Mouse (Mus musculus): ENCODE measurements around the gene Atp2a1. TPM values are rescaled to one million over a fixed set of nuclear protein-coding genes. Genes with fewer than 3 reads are reported as not detected.

Gene Atp2a1
- total RNA-seq, 2 experiments from 2014 or later: 23,271 to 27,147 TPM

DNA sequence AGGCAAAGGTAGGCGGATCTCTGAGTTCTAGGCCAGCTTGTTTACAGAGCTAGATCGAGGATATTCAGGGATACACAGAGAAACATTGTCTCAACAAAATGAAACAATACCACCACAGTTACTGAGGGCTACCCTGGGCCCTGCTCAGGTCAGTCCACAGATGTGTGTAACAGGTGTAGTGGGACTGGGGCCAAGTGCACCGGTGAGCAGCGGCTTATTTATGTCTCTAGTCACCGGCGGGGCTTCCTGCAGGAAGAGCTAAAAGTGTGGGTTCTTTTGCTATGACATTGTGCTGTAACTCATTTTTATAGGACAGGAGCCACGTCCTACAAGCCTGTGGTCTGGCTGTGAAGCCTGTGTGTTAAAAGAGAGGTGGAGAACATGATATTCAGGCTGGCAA is 9.0 kb downstream of the Atp2a1 start:
- DNase-seq (ENCODE audit: low spot score): no peak

DNA sequence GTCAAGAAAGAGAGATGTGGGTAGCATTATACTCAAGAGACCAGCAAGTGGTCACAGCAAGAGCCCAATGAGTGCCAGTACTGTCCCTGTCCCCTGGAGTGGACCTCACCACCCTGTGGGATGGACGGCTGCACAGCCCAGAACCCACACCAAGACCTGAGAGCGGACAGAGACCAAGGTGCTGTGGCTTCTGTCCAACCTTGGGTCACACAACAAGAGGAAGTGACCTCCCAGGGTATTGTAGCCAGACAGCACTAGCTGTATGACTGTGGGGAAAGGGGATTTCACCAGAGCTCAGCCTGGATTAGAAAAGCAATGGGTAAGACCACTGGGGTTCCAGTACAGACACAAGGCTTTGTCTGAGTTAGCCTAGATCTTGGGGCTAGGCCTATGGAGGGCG is 10.7 kb downstream of the Atp2a1 start:
- DNase-seq (ENCODE audit: low spot score): no peak

DNA sequence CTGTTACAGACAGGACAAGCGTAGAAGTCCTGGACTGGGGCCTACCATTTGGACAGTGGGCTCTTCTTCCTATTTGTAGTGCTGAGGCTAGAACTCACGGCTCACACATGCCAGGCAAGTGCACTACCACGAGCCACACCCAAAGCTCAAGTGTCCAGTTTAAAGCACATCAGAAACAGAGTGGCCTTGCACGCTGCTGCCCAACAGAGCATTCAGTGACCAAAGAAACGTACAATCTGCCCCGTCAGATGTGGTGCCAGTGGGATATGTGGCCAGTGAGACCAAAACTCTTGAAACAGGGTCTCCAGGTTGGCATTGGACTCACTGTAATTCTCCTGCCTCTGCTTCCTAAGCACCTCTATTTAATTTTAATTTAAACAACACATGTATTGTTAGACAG is 12.3 kb downstream of the Atp2a1 start:
- no peak for DNase-seq (ENCODE audit: low spot score)

DNA sequence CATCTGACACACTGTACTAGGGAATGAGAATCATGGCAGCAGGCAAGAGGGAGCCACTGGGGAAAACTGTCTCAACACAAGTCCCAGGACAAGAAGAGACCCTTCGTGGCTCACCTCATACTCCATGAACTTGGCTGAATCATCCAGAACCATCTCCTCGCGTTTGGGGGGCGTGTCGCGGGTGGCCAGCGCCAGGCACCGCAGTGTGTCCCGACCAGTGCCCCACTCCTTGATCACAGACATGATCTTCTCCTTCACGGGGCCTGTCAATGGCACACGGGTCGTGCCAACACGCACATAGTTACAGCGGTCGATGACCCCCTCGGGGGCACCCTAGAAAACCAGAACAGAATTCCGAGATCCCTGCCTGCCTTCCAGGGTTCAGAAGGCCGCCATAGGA is 12.9 kb downstream of the Atp2a1 start:
- no peak for DNase-seq (ENCODE audit: low spot score)

DNA sequence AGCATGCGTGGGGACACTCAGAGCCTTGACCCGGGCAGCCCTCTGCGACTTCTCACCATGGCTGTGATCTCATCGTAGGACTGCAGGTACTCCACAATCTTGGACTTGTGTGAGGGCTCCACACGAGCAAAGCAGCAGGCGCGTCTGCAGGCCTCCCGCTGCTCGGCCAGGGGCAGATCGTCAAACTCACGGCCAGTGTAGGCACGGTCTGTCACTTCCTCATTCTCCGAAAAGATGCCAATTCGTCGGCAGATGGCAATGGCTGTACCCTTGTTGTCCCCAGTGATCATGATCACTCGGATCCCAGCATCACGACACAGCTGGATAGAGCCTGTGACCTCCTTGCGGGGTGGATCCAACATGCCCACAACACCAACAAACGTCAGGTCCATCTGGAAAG is 14.4 kb downstream of the Atp2a1 start:
- DNase-seq (ENCODE audit: low spot score): no peak

DNA sequence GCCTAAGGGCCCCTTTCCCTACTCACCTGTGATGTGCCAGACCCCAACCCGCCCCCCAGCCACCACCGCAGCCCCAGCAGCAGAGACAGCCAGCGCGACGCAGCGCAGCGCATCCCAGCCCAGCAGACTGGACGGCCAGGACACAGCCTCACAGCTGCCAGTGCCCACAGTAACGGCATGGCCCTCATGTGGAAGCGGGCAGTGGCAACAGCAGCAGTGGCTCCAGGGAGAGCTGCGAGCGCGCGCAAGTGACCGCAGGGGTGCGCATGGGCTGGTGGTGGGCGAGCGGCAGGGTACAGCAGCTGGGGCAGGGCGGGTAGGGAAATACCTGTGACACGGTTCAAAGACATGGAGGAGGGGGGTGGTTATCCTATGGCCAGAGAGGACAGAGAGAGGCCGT is 16.7 kb downstream of the Atp2a1 start:
- no peak for DNase-seq (ENCODE audit: low spot score)

DNA sequence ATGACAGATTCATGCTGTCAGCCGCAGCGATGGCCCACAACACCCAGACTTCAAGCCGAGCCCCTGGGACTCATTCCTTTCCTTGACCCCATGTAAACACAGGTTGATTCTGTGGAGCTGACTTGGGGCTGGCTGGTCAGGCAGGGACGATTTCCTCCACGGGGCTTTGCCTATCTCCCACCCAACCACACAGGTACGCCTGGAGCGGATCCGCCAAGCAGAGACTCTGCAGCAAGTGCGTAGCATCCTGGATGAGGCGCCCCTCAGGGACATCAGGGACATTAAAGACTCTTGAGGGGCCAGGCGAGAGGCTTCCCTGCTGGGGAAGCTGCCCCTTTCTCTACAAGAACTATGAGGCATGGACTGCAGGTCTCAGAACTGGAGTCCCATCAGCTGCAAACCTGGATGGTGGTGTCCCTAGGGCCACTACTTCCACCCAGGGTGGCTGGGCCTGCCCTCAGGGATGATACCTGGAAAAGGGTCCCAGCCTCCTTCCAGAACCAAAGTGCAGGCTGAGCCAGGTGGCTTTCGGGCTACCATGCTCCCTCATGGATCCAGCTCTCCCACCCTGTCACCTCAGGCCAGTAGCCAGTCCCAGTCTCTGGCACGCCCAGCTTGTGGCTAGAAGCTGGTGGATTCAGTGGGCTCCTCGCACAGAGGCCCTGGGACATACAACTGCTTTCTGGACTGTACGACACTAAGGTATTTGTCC is 17.6 kb downstream of the Atp2a1 start:
- DNase-seq (ENCODE audit: low spot score): no peak

DNA sequence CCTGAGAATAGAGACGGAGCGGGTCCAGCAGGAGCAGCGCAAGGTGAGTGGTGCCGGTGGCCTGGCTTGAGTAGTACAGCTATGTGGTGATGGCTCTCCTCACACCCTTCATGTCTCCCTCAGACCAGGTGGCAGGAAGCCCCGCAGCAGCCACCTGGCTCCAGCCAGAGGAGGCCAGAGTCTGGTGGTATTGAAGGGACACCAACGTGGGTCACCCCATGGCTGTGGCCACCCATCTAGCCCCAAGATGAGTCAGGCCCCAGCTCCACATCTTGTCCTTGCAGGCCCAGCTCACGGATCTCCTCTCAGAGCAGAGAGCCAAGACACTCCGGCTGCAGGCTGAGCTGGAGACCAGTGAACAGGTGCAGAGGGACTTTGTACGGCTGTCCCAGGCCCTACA is 18.4 kb downstream of the Atp2a1 start:
- DNase-seq (ENCODE audit: low spot score): peak; percentile 64

DNA sequence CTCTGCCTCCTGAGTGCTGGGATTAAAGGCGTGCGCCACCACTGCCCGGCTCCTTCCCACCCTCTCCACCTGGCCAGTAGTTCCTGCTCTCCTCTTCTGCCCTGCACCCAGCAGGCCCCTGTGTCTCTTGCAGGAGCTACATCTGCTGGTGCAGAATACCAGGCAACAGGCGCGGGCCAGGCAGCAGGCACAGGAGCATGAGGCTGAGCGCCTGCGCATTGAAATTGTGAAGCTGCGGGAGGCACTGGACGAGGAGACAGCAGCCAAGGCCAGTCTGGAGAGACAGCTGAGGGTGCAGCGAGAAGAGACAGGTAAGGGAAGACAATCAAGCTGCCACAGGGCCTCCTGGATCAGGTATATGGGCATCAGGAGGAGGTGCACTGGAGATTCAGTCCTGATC is 18.9 kb downstream of the Atp2a1 start:
- DNase-seq (ENCODE audit: low spot score): no peak

DNA sequence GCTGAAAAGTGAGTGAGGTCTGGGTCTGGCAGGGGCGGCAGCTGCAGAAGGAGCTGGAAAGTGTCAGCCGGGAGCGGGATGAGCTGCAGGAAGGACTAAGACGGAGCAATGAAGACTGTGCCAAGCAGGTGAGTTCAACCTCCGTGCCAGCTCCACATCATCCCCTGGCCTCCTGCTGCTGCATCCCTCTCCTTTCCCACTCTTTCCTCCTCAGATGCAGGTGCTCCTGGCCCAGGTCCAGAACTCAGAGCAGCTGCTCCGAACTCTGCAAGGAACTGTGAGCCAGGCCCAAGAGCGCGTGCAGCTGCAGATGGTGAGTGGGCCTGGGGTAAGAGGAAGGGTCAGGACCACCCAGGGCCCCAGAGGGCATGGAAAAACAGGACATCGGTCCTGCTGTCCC is 22.8 kb downstream of the Atp2a1 start:
- DNase-seq (ENCODE audit: low spot score): peak; percentile 7

DNA sequence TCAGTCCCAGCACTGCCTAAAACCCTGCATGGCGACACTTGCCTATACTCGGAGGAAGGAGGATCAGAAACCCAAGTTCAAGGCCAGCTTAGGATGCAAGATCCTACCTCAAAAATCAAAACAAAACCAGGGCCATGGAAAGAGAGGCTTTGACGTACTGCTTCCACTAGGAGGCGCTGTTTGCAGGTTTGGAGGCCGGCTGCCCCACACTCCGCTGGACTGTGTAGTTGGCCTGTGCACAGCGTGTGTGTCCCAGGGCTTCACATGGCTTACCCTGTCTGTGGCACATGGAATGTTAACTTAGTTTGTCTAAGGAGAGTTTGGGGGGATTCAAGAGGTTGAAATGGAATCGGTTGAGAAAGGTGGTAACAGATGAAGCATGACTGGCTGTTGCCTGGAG is 26.1 kb downstream of the Atp2a1 start:
- no peak for DNase-seq (ENCODE audit: low spot score)

DNA sequence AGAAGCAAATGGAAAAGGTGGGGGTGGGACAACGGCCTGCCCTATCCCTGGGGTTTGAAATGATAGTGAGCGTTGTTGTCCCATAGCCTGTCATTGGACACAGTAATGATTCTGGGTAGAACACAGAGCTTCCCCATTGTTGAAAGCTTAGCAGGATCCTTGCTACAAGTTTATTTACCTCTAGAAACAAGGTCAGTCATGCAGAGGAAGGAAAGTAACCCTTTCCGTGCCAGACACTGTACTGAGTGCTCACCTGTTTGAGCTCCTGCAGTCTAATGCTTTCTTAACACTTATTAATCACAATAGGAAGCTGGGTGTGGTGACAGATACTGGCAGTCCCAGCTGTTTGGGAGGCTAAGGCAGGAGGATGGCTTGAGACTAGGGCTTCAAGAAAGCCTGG is 27.1 kb downstream of the Atp2a1 start:
- no peak for DNase-seq (ENCODE audit: low spot score)

DNA sequence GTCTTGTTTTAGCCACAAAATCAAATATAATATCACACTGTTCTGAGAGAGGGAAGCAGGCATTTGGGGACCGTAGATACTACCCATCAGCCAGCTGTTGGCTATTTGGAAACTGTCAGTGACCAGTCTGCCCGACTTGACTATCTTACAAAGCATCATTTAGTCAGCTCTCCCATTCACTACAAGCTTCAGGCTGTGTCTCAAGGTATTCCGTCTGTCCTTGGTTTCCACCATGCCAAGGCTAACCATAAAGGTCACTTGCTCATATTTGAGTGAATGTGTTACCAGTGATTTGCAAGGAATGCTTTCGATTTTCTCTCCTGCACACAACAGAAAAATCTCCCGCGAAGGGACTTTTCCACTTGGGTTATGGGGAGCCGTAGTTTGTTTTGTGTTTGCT is 28.2 kb downstream of the Atp2a1 start:
- no peak for DNase-seq (ENCODE audit: low spot score)

DNA sequence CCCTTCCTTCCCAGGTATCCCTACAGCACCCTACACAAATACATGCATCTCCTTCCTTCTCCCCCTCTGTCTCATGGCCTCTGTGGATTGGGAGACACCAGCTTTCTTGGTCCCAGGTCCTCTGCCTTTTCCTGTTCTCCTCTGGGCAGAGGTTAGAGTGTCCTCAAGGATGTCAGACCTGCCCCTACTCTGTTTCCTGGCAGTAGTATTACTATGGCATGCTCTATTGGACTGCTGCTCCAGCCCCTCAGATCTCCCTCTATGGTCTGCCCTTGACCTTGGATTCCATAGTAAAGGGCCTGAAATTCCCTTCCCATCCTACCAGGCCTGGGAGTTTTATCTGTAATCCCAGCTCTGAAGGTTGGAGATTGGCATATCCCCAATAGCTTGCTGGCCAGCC is 32.7 kb downstream of the Atp2a1 start:
- DNase-seq (ENCODE audit: low spot score): no peak

DNA sequence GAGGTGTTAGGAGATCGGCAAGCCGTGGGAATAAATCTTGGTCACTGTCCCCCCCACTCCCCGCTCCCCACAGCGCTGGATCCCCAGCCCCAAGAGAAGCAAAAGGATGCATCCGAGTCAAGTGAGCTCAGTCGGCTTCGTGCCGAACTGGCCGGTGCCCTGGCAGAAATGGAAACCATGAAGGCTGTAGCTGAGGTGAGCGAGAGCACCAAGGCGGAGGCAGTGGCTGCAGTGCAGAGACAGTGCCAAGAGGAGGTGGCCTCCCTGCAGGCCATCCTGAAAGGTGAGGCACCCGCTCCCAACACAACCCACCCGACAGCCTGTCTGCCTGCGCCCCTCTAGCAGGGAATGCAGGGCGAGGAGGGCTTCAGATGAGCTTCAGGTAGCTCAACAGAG is 33.4 kb downstream of the Atp2a1 start:
- no peak for DNase-seq (ENCODE audit: low spot score)

DNA sequence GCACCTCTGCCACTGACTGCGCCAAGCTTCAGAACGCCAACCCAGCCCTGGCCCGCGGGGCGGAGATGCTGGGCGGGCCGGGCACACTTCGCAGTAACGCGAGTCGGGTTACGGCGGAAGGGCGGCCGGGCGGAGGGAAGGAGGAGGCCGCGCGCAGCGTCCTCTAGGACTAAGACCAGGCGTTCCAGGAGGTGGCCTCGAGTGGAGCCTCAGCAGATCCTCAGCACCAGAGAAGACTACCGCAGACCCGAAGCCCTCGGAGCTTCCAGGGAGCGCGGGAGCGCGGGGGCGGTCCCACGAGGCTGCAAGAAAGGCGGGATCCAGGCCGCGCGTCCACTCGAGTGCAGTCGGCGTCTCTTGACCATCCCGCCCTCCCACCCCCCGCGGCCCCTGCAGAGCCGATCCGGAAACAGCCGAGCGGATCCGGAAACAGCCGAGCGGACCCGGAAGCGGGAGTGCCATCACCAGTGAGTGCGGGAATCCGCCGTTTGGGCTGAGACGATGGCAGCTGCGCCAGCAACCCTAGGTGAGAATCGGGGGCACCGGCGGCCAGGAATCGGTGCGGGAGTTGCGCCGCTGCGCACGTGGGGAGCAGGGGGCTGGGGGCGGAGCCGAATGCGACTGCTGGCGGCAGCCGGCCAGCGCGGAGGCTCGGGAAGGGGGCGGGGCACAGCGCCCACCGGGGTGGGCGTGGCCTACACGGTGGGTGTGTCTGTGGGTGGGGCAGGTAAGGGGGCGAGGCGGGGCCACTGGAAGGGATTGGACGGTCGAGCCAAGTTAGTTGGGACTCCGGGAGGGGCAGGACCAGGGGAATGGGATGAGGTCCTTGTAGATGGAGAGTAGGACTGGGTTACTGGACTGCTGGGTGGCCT is 34.0 kb downstream of the Atp2a1 start, which contains the start of gene Rabep2:
Gene Rabep2, plus strand, starts transcription at position 129 of the 872 bp plus-strand sequence.
- DNase-seq (ENCODE audit: low spot score): peak; percentile 96

DNA sequence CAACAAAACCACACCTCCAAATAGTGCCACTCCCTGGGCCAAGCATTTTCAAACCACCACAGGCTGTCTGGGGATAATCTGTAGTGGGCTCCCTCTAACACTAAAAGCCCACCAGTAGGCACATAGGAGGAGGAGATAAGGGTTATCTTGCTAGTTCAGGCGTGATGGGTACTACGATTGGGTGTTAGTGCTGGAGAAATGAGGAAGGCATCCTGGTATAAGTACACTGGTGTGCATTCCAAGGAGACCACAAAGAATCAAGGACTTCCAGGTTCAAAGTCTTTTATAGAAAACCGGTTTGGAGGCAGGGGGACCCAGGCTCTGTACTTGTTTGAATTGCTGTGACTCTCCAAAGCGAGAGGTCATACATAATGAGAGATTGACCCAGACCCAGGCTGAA is 34.8 kb downstream of the Atp2a1 start:
- DNase-seq (ENCODE audit: low spot score): no peak

DNA sequence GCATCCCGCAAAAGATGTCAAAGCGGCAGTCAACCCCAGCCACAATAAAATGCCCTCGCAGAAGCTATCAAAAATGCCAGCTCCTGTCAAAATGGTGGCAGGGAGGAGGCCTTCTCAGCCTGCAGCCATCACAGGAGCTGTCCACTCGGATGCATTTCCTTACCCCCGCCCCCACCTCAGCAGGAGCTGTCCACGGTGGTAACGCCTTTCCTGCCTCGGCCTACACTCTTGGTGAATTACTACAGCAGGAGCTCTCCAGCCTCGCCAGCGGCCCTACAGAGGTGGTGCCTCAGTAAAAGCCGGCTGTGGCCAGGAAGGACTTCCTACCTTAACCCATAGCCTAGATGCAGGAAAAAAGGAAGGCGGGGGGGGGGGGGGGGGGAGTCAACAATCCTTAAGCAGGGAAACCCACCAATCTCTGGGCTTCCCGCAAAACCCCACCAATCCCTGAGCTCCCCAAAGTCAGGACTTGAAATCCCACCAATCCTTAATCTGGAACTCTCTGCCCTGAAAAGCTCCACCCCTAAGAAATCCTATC is 35.5 kb downstream of the Atp2a1 start:
- no peak for DNase-seq (ENCODE audit: low spot score)

DNA sequence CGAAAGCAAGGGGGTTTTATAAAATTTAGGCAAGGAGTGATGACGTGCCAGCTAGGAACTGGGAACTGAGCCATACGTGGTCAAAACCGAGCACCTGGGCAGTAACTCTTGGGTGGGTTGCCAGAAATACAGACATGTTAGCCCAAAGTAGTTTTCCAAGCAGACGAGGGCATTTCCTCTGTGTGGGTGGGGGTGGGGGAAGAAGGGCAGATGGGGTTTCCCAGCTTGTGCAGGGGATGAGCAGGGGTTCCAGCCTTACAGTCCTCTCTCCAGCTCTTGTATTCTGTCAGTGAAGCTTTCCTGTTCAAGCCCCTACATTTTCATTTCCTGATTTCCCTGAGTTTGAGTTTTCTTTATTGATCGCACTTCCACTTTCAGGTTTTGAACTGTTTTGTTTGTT is 38.7 kb downstream of the Atp2a1 start:
- DNase-seq (ENCODE audit: low spot score): no peak

DNA sequence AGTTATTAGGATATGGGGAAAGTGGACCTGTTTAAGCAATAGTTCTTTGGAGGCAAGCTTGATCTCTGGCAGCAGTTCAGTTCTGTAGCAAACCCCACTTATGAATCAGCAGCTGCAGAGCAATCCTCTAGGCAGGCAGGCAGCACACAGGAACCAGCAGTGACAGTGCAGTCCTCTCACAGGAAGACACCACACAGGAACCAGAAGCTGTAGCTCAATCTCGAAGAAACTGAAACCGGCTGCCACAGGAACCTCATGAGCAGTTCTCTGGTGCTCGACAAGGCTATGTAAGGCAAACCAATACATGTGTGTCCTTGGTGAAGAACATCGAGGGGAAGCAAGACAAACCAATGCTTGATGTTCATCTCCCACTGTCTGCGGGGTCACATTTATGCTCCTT is 41.2 kb downstream of the Atp2a1 start:
- DNase-seq (ENCODE audit: low spot score): no peak

DNA sequence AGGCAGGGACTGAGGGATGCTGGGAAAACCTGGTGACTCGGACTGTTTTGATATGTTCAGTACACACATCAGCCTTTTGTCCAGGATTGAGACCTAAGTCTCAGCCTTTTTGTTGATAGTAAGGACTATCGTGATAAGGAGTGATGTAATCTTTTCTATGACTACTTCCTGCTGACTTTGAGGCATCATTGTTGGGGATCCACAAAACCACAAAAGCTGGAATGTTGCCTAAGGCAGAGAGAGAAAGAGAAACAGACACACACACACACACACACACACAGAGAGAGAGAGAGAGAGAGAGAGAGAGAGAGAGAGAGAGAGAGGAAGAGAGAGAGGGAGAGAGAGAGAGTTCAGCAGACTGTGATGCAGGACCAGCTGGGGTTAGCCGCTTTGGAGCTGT is 44.4 kb downstream of the Atp2a1 start:
- DNase-seq (ENCODE audit: low spot score): no peak

DNA sequence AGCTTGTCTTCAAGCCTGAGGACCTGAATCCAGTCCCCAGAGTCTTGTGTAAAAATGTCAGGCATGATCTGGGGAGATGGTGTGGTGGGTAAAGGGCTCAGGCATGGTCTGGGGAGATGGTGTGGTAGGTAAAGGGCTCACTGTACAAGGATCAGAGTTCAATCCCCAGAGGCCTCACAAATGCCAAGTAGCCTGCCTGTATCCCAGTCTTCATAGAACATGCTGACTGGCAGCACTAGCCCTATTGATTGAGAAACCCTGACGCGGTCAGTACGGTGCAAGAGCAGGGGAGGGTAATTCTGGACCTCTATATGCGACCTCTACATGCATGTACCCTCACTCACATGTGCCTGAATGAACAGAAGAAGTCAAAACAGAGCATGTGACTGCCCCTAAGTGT is 45.3 kb downstream of the Atp2a1 start:
- DNase-seq (ENCODE audit: low spot score): no peak

DNA sequence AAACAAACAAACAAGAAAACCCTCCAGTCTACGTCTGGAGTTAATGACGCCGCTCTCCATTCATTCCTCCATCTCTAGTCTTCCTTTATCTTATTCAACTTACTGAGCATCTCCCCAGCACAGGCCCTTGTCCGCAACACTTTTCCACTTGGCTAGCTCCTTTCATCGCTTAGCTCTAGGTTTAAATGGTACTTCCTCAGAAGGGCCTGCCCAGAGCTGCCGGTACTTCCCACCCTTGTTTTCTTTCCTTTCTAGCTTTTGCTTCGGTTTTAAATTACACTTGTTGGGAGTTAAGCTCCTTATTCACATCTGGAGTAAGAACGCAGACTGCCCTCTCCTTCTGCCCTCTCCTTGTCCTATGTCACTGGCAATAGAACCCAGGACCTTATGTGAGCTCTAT is 45.9 kb downstream of the Atp2a1 start:
- no peak for DNase-seq (ENCODE audit: low spot score)

Measured in gastrocnemius, adult 18-20 months (tissue).